Mouse (Mus musculus) megakaryocyte, embryonic 14.5 days (primary cell): ENCODE results near the gene D630039A03Rik. TPM values are rescaled to one million over a fixed set of nuclear protein-coding genes. Genes with fewer than 3 reads are reported as not detected.

Source experiments
- H3K27me3 ChIP-seq: replicated peaks from 2 replicates; pipeline ENCODE3; 2012; ENCODE audit warnings: inconsistent platforms
- H3K36me3 ChIP-seq: replicated peaks from 2 replicates; pipeline ENCODE3; 2012; ENCODE audit warnings: low read length, inconsistent platforms, mixed read lengths
- H3K4me1 ChIP-seq: 2 replicates; pipeline ENCODE4 v1.6.1; 2012; ENCODE audit warnings: inconsistent platforms
- H3K4me3 ChIP-seq: replicated peaks from 2 replicates; pipeline ENCODE3; 2012; ENCODE audit warnings: moderate library complexity, mild to moderate bottlenecking, inconsistent platforms
- H3K9me3 ChIP-seq: 2 replicates; pipeline ENCODE4 v1.6.1; 2012; ENCODE audit warnings: inconsistent platforms
- FLI1 ChIP-seq: IDR thresholded peaks from 2 replicates; pipeline ENCODE4 v1.6.1; 2012; ENCODE audit warnings: low read length, inconsistent platforms, mixed read lengths
- GATA1 ChIP-seq: IDR thresholded peaks from 3 replicates; pipeline ENCODE4 v1.6.1; 2012; ENCODE audit warnings: mixed read lengths, low read length, inconsistent platforms, borderline replicate concordance
- polyA plus RNA-seq: library from polyadenylated mRNA; stranded (reverse); fragments of >175 nt; gene quantifications from 2 replicates; pipeline ENCODE4 v1.2.3, GENCODE M21; 2012; ENCODE audit warnings: low replicate concordance; ENCODE audit not compliant: insufficient read depth

Gene D630039A03Rik
- polyA plus RNA-seq, 1 experiment: not detected

- Histone ChIP-seq H3K36me3 (no peaks in the 10 kb centered on the region), H3K4me1 (no peaks in the 10 kb centered on the region; the same call in 1 of the 2 replicates)
Measured at GRCm38 (mm10) chr4:57930559-57931170, 14.6 kb upstream of the D630039A03Rik start.

GRCm38 (mm10) chr4:57927464-57928205 lies 11.5 kb upstream of the D630039A03Rik start:
- TF ChIP-seq FLI1: no peak
- TF ChIP-seq GATA1: no peak
- peaks cover 8% of the 10 kb centered on the region for H3K9me3 ChIP-seq
- H3K4me3 ChIP-seq: no peak overlapping the region
- H3K27me3 ChIP-seq: peaks cover 7% of the 10 kb centered on the region
- H3K36me3 ChIP-seq: no peaks in the 10 kb centered on the region
- H3K4me1 ChIP-seq: no peaks in the 10 kb centered on the region; the same call in 1 of the 2 replicates

More at GRCm38 (mm10) chr4:57930559-57931170, 14.6 kb upstream of the D630039A03Rik start:
- Histone ChIP-seq H3K4me3 (no peak overlapping the region), H3K27me3 (peaks cover 4% of the 10 kb centered on the region), H3K9me3 (peaks cover 13% of the 10 kb centered on the region)
- TF ChIP-seq FLI1 (no peak), GATA1 (no peak)

GRCm38 (mm10) chr4:57924556-57925071 lies 8.5 kb upstream of the D630039A03Rik start:
- H3K4me3 ChIP-seq: no peak overlapping the region

GRCm38 (mm10) chr4:57922171-57922570 lies 6.1 kb upstream of the D630039A03Rik start:
- no peaks in the 10 kb centered on the region for H3K9me3 ChIP-seq
- no peak for TF ChIP-seq FLI1
- TF ChIP-seq GATA1: no peak
- peaks cover 5% of the 10 kb centered on the region for H3K27me3 ChIP-seq
- peaks cover 18% of the 10 kb centered on the region for H3K4me1 ChIP-seq
- H3K36me3 ChIP-seq: no peaks in the 10 kb centered on the region
- H3K4me3 ChIP-seq: no peak overlapping the region

More at GRCm38 (mm10) chr4:57924556-57925071, 8.5 kb upstream of the D630039A03Rik start:
- Histone ChIP-seq H3K9me3 (no peaks in the 10 kb centered on the region), H3K36me3 (no peaks in the 10 kb centered on the region), H3K4me1 (peaks cover 7% of the 10 kb centered on the region), H3K27me3 (peaks cover 7% of the 10 kb centered on the region)
- TF ChIP-seq FLI1 (no peak), GATA1 (no peak)

GRCm38 (mm10) chr4:57920522-57920921 lies 4.4 kb upstream of the D630039A03Rik start:
- Histone ChIP-seq H3K4me1 (peaks cover 22% of the 10 kb centered on the region), H3K36me3 (no peaks in the 10 kb centered on the region), H3K27me3 (peaks cover 11% of the 10 kb centered on the region), H3K9me3 (no peaks in the 10 kb centered on the region), H3K4me3 (no peak overlapping the region)
- no peak for TF ChIP-seq FLI1
- no peak for TF ChIP-seq GATA1

- TF ChIP-seq FLI1 (no peak), GATA1 (no peak)
- Histone ChIP-seq H3K9me3 (no peaks in the 10 kb centered on the region), H3K4me1 (peaks cover 22% of the 10 kb centered on the region), H3K27me3 (peaks cover 17% of the 10 kb centered on the region), H3K36me3 (no peaks in the 10 kb centered on the region), H3K4me3 (no peak overlapping the region)
Measured at GRCm38 (mm10) chr4:57919494-57920423, 3.7 kb upstream of the D630039A03Rik start.

GRCm38 (mm10) chr4:57916711-57917110 lies 614 bp upstream of the D630039A03Rik start:
- H3K4me3 ChIP-seq: no peak overlapping the region
- no peaks in the 10 kb centered on the region for H3K36me3 ChIP-seq

GRCm38 (mm10) chr4:57915216-57915965 lies 706 bp downstream of the D630039A03Rik start:
- TF ChIP-seq FLI1: no peak
- TF ChIP-seq GATA1: no peak
- peaks cover 25% of the 10 kb centered on the region for H3K4me1 ChIP-seq
- H3K27me3 ChIP-seq: peaks cover 20% of the 10 kb centered on the region
- H3K9me3 ChIP-seq: peaks cover 3% of the 10 kb centered on the region; the same call in 1 of the 2 replicates
- H3K36me3 ChIP-seq: no peaks in the 10 kb centered on the region
- peak overlapping the region; percentile 44 for H3K4me3 ChIP-seq

More at GRCm38 (mm10) chr4:57916711-57917110, 614 bp upstream of the D630039A03Rik start:
- peaks cover 18% of the 10 kb centered on the region for H3K27me3 ChIP-seq
- TF ChIP-seq GATA1 (no peak), FLI1 (no peak)
- H3K9me3 ChIP-seq: peaks cover 3% of the 10 kb centered on the region; the same call in 1 of the 2 replicates
- peaks cover 25% of the 10 kb centered on the region for H3K4me1 ChIP-seq
